Mouse (Mus musculus) hindlimb bud, embryonic 11.5 days (tissue): Measurements from ENCODE around the gene Lrrc45.
A peak's percentile ranks its signal among the peaks of the same experiment; 100 is the strongest.
"Not testable (repeated sequence)": the region's sequence is repeated elsewhere in the genome, so short reads cannot be mapped to it uniquely, and the experiment has no call there.

Experiments
- DNase-seq: peaks from one replicate; pipeline ENCODE4 v3.0.0-alpha.2; 2012; ENCODE audit warnings: low read depth, low spot score; ENCODE audit errors: extremely low spot score

The Lrrc45 gene

GRCm38 (mm10) chr11:120726243-120727168, 12.8 kb downstream of the Lrrc45 start:
- no peak for DNase-seq

- peak; percentile 73 for DNase-seq
Observed at GRCm38 (mm10) chr11:120727169-120727527, 13.4 kb downstream of the Lrrc45 start, which contains the start of gene Dcxr. Gene Dcxr (minus strand): TSS chr11:120727281.

GRCm38 (mm10) chr11:120727564-120727963, 13.8 kb downstream of the Lrrc45 start:
- DNase-seq = no peak

- DNase-seq = no peak
Observed at GRCm38 (mm10) chr11:120728530-120729240, 15.0 kb downstream of the Lrrc45 start.

- not testable (repeated sequence) for DNase-seq
Observed at GRCm38 (mm10) chr11:120729432-120730050, 15.8 kb downstream of the Lrrc45 start.

GRCm38 (mm10) chr11:120730331-120730870, 16.7 kb downstream of the Lrrc45 start:
- no peak for DNase-seq

- no peak for DNase-seq
Observed at GRCm38 (mm10) chr11:120731395-120731794, 17.7 kb downstream of the Lrrc45 start.

GRCm38 (mm10) chr11:120731858-120732680, 18.3 kb downstream of the Lrrc45 start, which contains the start of gene Cbr2:
Gene Cbr2 (minus strand): TSS chr11:120732114.
- DNase-seq = no peak

GRCm38 (mm10) chr11:120733521-120733920, 19.8 kb downstream of the Lrrc45 start:
- DNase-seq = no peak

GRCm38 (mm10) chr11:120736424-120736823, 22.7 kb downstream of the Lrrc45 start:
- DNase-seq = no peak

- DNase-seq = no peak
Observed at GRCm38 (mm10) chr11:120740981-120741380, 27.3 kb downstream of the Lrrc45 start.

- no peak for DNase-seq
Observed at GRCm38 (mm10) chr11:120744121-120744701, 30.5 kb downstream of the Lrrc45 start.

GRCm38 (mm10) chr11:120747974-120748373, 34.2 kb downstream of the Lrrc45 start:
- DNase-seq = no peak

GRCm38 (mm10) chr11:120749430-120749829, 35.7 kb downstream of the Lrrc45 start:
- no peak for DNase-seq

- DNase-seq = no peak
Observed at GRCm38 (mm10) chr11:120751606-120752005, 37.9 kb downstream of the Lrrc45 start.

- no peak for DNase-seq
Observed at GRCm38 (mm10) chr11:120760236-120760635, 46.5 kb downstream of the Lrrc45 start.

GRCm38 (mm10) chr11:120761811-120762671, 48.3 kb downstream of the Lrrc45 start:
- no peak for DNase-seq

- DNase-seq = not testable (repeated sequence)
Observed at GRCm38 (mm10) chr11:120762672-120763041, 48.9 kb downstream of the Lrrc45 start, which contains the start of gene Hmga1b. Gene Hmga1b (plus strand): TSS chr11:120762794.
